Mouse (Mus musculus) MEL (cell line): ENCODE results near the gene Srsf10. TPM values are rescaled to one million over a fixed set of nuclear protein-coding genes. Genes with fewer than 3 reads are reported as not detected.
A peak's percentile ranks its signal among the peaks of the same experiment; 100 is the strongest.

Experiments
- DNase-seq: peaks from one replicate; pipeline ENCODE4 v3.0.0; 2011; ENCODE audit warnings: low read depth, low spot score
- H3K27ac ChIP-seq: 2 replicates; pipeline ENCODE4 v1.5.1; 2012; ENCODE audit warnings: low read depth, mild to moderate bottlenecking, control low read depth, low read length, moderate library complexity; ENCODE audit not compliant: control insufficient read depth
- H3K27me3 ChIP-seq, 2 experiments: fragments of 150-350 bp in 1 of 2; sonication (generic) in 1 of 2; 2 replicates each; pipeline ENCODE4 v1.6.1; 2012; ENCODE audit warnings: low read length in 2 of 2, mild to moderate bottlenecking in 2 of 2, improper control_type of control experiment in 1 of 2, moderate library complexity in 1 of 2; ENCODE audit not compliant: insufficient read depth in 2 of 2, control insufficient read depth in 1 of 2
- H3K36me3 ChIP-seq, 2 experiments: 2 replicates each; pipeline ENCODE4 v1.6.1; 2012 to 2014; ENCODE audit warnings: low read length in 2 of 2, improper control_type of control experiment in 1 of 2, inconsistent platforms in 1 of 2, mild to moderate bottlenecking in 1 of 2; ENCODE audit not compliant: insufficient read depth in 2 of 2, control insufficient read depth in 1 of 2
- H3K4me1 ChIP-seq, 2 experiments: fragments of 150-350 bp in 1 of 2; sonication (generic) in 1 of 2; 2 replicates each; pipeline ENCODE4 v1.6.1; 2012; ENCODE audit warnings: low read length in 2 of 2, improper control_type of control experiment in 1 of 2, mild to moderate bottlenecking in 1 of 2; ENCODE audit not compliant: insufficient read depth in 2 of 2, control insufficient read depth in 1 of 2
- H3K4me3 ChIP-seq, 2 experiments: fragments of 150-350 bp in 1 of 2; sonication (generic) in 1 of 2; 2 replicates each; pipeline ENCODE4 v1.5.1; 2012; ENCODE audit warnings: low read depth in 2 of 2, low read length in 2 of 2, mild to moderate bottlenecking in 2 of 2, moderate library complexity in 2 of 2, control low read depth in 1 of 2, improper control_type of control experiment in 1 of 2; ENCODE audit not compliant: control insufficient read depth in 1 of 2, insufficient read depth in 1 of 2
- H3K79me2 ChIP-seq: 2 replicates; pipeline ENCODE4 v1.6.1; 2012; ENCODE audit warnings: mild to moderate bottlenecking, low read length, moderate library complexity; ENCODE audit not compliant: control insufficient read depth, poor library complexity, insufficient read depth
- H3K9ac ChIP-seq: 2 replicates; pipeline ENCODE4 v1.6.1; 2012; ENCODE audit warnings: low read depth, mild to moderate bottlenecking, control low read depth, low read length, moderate library complexity; ENCODE audit not compliant: control insufficient read depth, poor library complexity, severe bottlenecking
- H3K9me3 ChIP-seq: fragments of 150-350 bp; sonication (generic); replicated peaks from 2 replicates; pipeline ENCODE4 v1.6.1; 2012; ENCODE audit warnings: mild to moderate bottlenecking, low read length, improper control_type of control experiment, moderate library complexity; ENCODE audit not compliant: insufficient read depth
- BHLHE40 ChIP-seq: IDR thresholded peaks from 2 replicates; pipeline ENCODE4 v1.6.1; 2012; ENCODE audit warnings: low read depth, mild to moderate bottlenecking, inconsistent platforms, low read length, improper control_type of control experiment, borderline replicate concordance
- CHD1 ChIP-seq: IDR thresholded peaks from 2 replicates; pipeline ENCODE4 v1.6.1; 2012; ENCODE audit warnings: low read depth, mild to moderate bottlenecking, inconsistent platforms, low read length, improper control_type of control experiment
- CHD2 ChIP-seq: IDR thresholded peaks from 2 replicates; pipeline ENCODE4 v1.6.1; 2011; ENCODE audit warnings: low read length, improper control_type of control experiment
- CTCF ChIP-seq, 3 experiments: IDR thresholded peaks in 2 of 3; conservative IDR thresholded peaks in 1 of 3; 2 replicates each; pipeline ENCODE4 v1.5.1; 2011 to 2012; ENCODE audit warnings: low read length in 3 of 3, low read depth in 2 of 3, mild to moderate bottlenecking in 2 of 3, improper control_type of control experiment in 1 of 3, inconsistent platforms in 1 of 3, mixed read lengths in 1 of 3, moderate library complexity in 1 of 3; ENCODE audit not compliant: control insufficient read depth in 1 of 3, insufficient read depth in 1 of 3, poor library complexity in 1 of 3, severe bottlenecking in 1 of 3
- E2F4 ChIP-seq: IDR thresholded peaks from 2 replicates; pipeline ENCODE4 v1.6.1; 2011; ENCODE audit warnings: low read depth, low read length, improper control_type of control experiment, borderline replicate concordance
- ELF1 ChIP-seq: IDR thresholded peaks from 2 replicates; pipeline ENCODE4 v1.6.1; 2014; ENCODE audit warnings: low read depth, mild to moderate bottlenecking, inconsistent platforms, low read length, improper control_type of control experiment, moderate library complexity
- EP300 ChIP-seq, 2 experiments: IDR thresholded peaks; 2 replicates each; pipeline ENCODE4 v1.6.1; 2011; ENCODE audit warnings: improper control_type of control experiment in 2 of 2, low read length in 2 of 2, low read depth in 1 of 2, mild to moderate bottlenecking in 1 of 2
- GATA1 ChIP-seq: IDR thresholded peaks from 2 replicates; pipeline ENCODE4 v1.6.1; 2011; ENCODE audit warnings: low read depth, low read length, improper control_type of control experiment
- HCFC1 ChIP-seq: IDR thresholded peaks from 2 replicates; pipeline ENCODE4 v1.6.1; 2012; ENCODE audit warnings: low read depth, mild to moderate bottlenecking, inconsistent platforms, low read length, improper control_type of control experiment, moderate library complexity
- JUND ChIP-seq: IDR thresholded peaks from 2 replicates; pipeline ENCODE4 v1.6.1; 2011; ENCODE audit warnings: low read depth, mild to moderate bottlenecking, improper control_type of control experiment, low read length
- KAT2A ChIP-seq: conservative IDR thresholded peaks from 2 replicates; pipeline ENCODE4 v1.6.1; 2012; ENCODE audit warnings: low read depth, low read length, improper control_type of control experiment, inconsistent platforms
- MAFK ChIP-seq: IDR thresholded peaks from 2 replicates; pipeline ENCODE4 v1.6.1; 2011; ENCODE audit warnings: low read depth, mild to moderate bottlenecking, low read length, improper control_type of control experiment, borderline replicate concordance
- MAX ChIP-seq: IDR thresholded peaks from 2 replicates; pipeline ENCODE4 v1.6.1; 2011; ENCODE audit warnings: low read length, improper control_type of control experiment
- MAZ ChIP-seq: IDR thresholded peaks from 2 replicates; pipeline ENCODE4 v1.6.1; 2012; ENCODE audit warnings: low read depth, mild to moderate bottlenecking, inconsistent platforms, low read length, improper control_type of control experiment
- MEF2A ChIP-seq: IDR thresholded peaks from 2 replicates; pipeline ENCODE4 v1.6.1; 2014; ENCODE audit warnings: low read depth, mild to moderate bottlenecking, inconsistent platforms, low read length, improper control_type of control experiment; ENCODE audit not compliant: poor library complexity, insufficient replicate concordance, severe bottlenecking; ENCODE audit errors: extremely low read depth
- MXI1 ChIP-seq: IDR thresholded peaks from 2 replicates; pipeline ENCODE4 v1.6.1; 2011; ENCODE audit warnings: mild to moderate bottlenecking, low read depth, low read length, improper control_type of control experiment
- MYB ChIP-seq: IDR thresholded peaks from 2 replicates; pipeline ENCODE4 v1.6.1; 2011; ENCODE audit warnings: mild to moderate bottlenecking, low read depth, low read length, improper control_type of control experiment
- MYC ChIP-seq: IDR thresholded peaks from 2 replicates; pipeline ENCODE4 v1.6.1; 2011; ENCODE audit warnings: low read depth, mild to moderate bottlenecking, low read length, improper control_type of control experiment, moderate library complexity
- NELFE ChIP-seq: IDR thresholded peaks from 2 replicates; pipeline ENCODE4 v1.6.1; 2011; ENCODE audit warnings: low read depth, low read length, improper control_type of control experiment
- NRF1 ChIP-seq: IDR thresholded peaks from 2 replicates; pipeline ENCODE4 v1.6.1; 2014; ENCODE audit warnings: low read depth, mild to moderate bottlenecking, inconsistent platforms, low read length, improper control_type of control experiment, moderate library complexity; ENCODE audit not compliant: poor library complexity, insufficient read depth, severe bottlenecking
- POLR2AphosphoS5 ChIP-seq: IDR thresholded peaks from 2 replicates; pipeline ENCODE4 v1.6.1; 2012; ENCODE audit warnings: low read depth, borderline replicate concordance, mild to moderate bottlenecking, inconsistent platforms, low read length, moderate library complexity, mixed read lengths
- RAD21 ChIP-seq: IDR thresholded peaks from 2 replicates; pipeline ENCODE4 v1.6.1; 2011; ENCODE audit warnings: mild to moderate bottlenecking, low read depth, low read length, improper control_type of control experiment
- RCOR1 ChIP-seq: IDR thresholded peaks from 2 replicates; pipeline ENCODE4 v1.6.1; 2012; ENCODE audit warnings: low read depth, mild to moderate bottlenecking, inconsistent platforms, low read length, improper control_type of control experiment
- SIN3A ChIP-seq: IDR thresholded peaks from 2 replicates; pipeline ENCODE4 v1.6.1; 2012; ENCODE audit warnings: low read length, improper control_type of control experiment, inconsistent platforms
- SMC3 ChIP-seq: IDR thresholded peaks from 2 replicates; pipeline ENCODE4 v1.6.1; 2011; ENCODE audit warnings: low read depth, low read length, improper control_type of control experiment
- TAL1 ChIP-seq: IDR thresholded peaks from 2 replicates; pipeline ENCODE4 v1.6.1; 2012; ENCODE audit warnings: mild to moderate bottlenecking, inconsistent platforms, low read length, moderate library complexity, mixed read lengths
- TBP ChIP-seq: IDR thresholded peaks from 2 replicates; pipeline ENCODE4 v1.8.0; 2011; ENCODE audit warnings: low read depth, low read length, improper control_type of control experiment
- TCF12 ChIP-seq: IDR thresholded peaks from 2 replicates; pipeline ENCODE4 v1.6.1; 2014; ENCODE audit warnings: low read depth, mild to moderate bottlenecking, inconsistent platforms, low read length, improper control_type of control experiment, moderate library complexity
- UBTF ChIP-seq: IDR thresholded peaks from 2 replicates; pipeline ENCODE4 v1.6.1; 2012; ENCODE audit warnings: low read depth, mild to moderate bottlenecking, inconsistent platforms, low read length, improper control_type of control experiment, moderate library complexity, borderline replicate concordance; ENCODE audit not compliant: insufficient read depth
- USF1 ChIP-seq: IDR thresholded peaks from 2 replicates; pipeline ENCODE4 v1.6.1; 2014; ENCODE audit warnings: low read depth, mild to moderate bottlenecking, inconsistent platforms, low read length, improper control_type of control experiment, moderate library complexity
- USF2 ChIP-seq, 2 experiments: IDR thresholded peaks; 2 replicates each; pipeline ENCODE4 v1.6.1; 2011 to 2012; ENCODE audit warnings: improper control_type of control experiment in 2 of 2, low read length in 2 of 2, borderline replicate concordance in 1 of 2, inconsistent platforms in 1 of 2, low read depth in 1 of 2, mild to moderate bottlenecking in 1 of 2; ENCODE audit not compliant: insufficient read depth in 1 of 2
- ZC3H11A ChIP-seq: IDR thresholded peaks from 2 replicates; pipeline ENCODE4 v1.6.1; 2012; ENCODE audit warnings: low read depth, mild to moderate bottlenecking, inconsistent platforms, low read length, improper control_type of control experiment
- ZMIZ1 ChIP-seq: IDR thresholded peaks from 2 replicates; pipeline ENCODE4 v1.6.1; 2012; ENCODE audit warnings: low read depth, mild to moderate bottlenecking, inconsistent platforms, low read length, improper control_type of control experiment, moderate library complexity
- ZNF384 ChIP-seq: IDR thresholded peaks from 2 replicates; pipeline ENCODE4 v1.6.1; 2012; ENCODE audit warnings: low read depth, mild to moderate bottlenecking, inconsistent platforms, low read length, improper control_type of control experiment
- polyA plus RNA-seq, 2 experiments: library from polyadenylated mRNA; stranded (reverse) in 1 of 2; unstranded in 1 of 2; fragments of >175 nt in 1 of 2; fragments of >200 nt in 1 of 2; gene quantifications; 2 replicates each; pipeline versions ENCODE4 v1.2.1 to v1.2.4; 2012; ENCODE audit warnings: low replicate concordance in 2 of 2, low read depth in 1 of 2; ENCODE audit not compliant: insufficient read length in 2 of 2, insufficient read depth in 1 of 2, missing spikeins in 1 of 2
- total RNA-seq: library from RNA; depleted of rRNA; stranded (reverse); fragments of 300-350 nt; gene quantifications from 2 replicates; pipeline ENCODE4 v1.2.3, GENCODE M21; 2012

Gene Srsf10
- total and polyA plus RNA-seq, 3 experiments = 142 to 361 (median 222) TPM

DNA sequence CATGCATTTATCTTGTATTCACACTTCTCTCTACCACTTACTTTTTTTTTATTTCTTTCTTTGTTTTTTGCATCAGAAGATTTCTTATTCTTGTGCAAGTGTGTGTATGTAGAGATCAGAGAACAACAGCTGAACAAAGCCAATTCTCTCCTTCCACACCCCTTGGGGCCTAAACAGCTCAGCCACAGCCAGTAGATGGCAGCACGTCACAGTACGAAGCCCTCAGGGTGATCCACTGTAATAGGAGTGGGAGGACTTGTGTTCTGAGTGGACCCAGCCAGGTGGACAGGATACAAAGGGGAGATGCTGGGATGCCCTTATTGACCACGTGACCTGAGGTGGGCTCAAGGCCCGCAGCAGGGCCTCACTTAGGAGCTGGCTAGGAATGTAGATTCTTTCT is 34.3 kb downstream of the Srsf10 start (continued):
- TF ChIP-seq TCF12 (no peak), KAT2A (no peak), ZNF384 (no peak), ZMIZ1 (no peak), MAFK (no peak), JUND (no peak), NRF1 (no peak), USF2 (IDR thresholded peaks at IDR 0.05; ENCODE audit: borderline replicate concordance in 1 of 2, insufficient read depth in 1 of 2, low read depth in 1 of 2, low read length in 2 of 2) (no peak), NELFE (no peak)

DNA sequence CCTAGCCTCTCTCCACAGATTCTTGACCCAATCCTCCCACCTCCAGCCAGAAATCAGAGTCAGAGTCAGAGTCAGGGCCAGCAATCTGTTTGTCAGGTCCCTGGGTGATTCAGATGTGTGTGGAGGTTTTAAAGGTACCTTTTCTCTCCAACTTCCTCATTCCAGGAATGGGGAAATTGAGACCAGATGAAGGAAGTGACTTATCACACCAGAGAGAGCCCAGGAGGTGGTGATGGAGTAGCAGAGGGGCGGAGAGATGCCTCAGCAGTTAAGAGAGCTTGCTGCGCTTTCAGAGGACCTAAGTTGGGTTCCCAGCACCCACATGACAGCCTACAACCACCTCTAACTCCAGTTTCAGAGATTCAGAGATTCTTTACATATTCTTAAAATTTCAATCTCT is 36.0 kb downstream of the Srsf10 start:
- Histone ChIP-seq H3K79me2 (no peaks in the 10 kb centered on the region; the same call in 1 of the 2 replicates), H3K4me1 (peaks cover 8 to 45% of the 10 kb centered on the region in 2 experiments), H3K9me3 (no peaks in the 10 kb centered on the region), H3K4me3 (no peak overlapping the region), H3K36me3 (peaks cover 0 to 25% of the 10 kb centered on the region in 2 experiments; a peak in 2 of 4 replicates), H3K9ac (no peak overlapping the region), H3K27me3 (no peaks in the 10 kb centered on the region), H3K27ac (no peak overlapping the region)
- peak; percentile 96 for DNase-seq
- TF ChIP-seq MAZ = no peak
- TF ChIP-seq TCF12 = peak; percentile 83
- peak; percentile 93 for TF ChIP-seq GATA1
- peak; percentile 20; the same call in 1 of the 2 replicates for TF ChIP-seq CHD2
- no peak for TF ChIP-seq ZNF384
- no peak for TF ChIP-seq MYB
- TF ChIP-seq RAD21 = no peak
- TF ChIP-seq TAL1 = peak; percentile 89
- TF ChIP-seq EP300 (IDR thresholded peaks at IDR 0.05; ENCODE audit: low read depth in 1 of 2, low read length in 2 of 2) = peak; percentile 96
- TF ChIP-seq ZC3H11A = no peak
- TF ChIP-seq E2F4 = 0 out of 2 replicates have a peak, but pooled peaks have one; percentile 61
- TF ChIP-seq RCOR1 = peak; percentile 100
- TF ChIP-seq MEF2A = no peak
- 0 out of 2 replicates have a peak, but pooled peaks have one; percentile 18 for TF ChIP-seq SMC3
- TF ChIP-seq NELFE = no peak
- TF ChIP-seq POLR2AphosphoS5 = no peak
- no peak for TF ChIP-seq MAX
- TF ChIP-seq UBTF = no peak
- no peak; a peak in 1 of 6 replicates for TF ChIP-seq CTCF (IDR thresholded peaks at IDR 0.05 in 2 of 3, conservative IDR thresholded peaks at IDR 0.05 in 1 of 3; ENCODE audit: control insufficient read depth in 1 of 3, insufficient read depth in 1 of 3, low read depth in 2 of 3, low read length in 3 of 3, poor library complexity in 1 of 3, severe bottlenecking in 1 of 3)
- TF ChIP-seq ZMIZ1 = no peak
- TF ChIP-seq USF2 (IDR thresholded peaks at IDR 0.05; ENCODE audit: borderline replicate concordance in 1 of 2, insufficient read depth in 1 of 2, low read depth in 1 of 2, low read length in 2 of 2) = no peak
- TF ChIP-seq ELF1 = peak; percentile 38; the same call in 1 of the 2 replicates
- peak; percentile 87 for TF ChIP-seq SIN3A
- peak; percentile 59; the same call in 1 of the 2 replicates for TF ChIP-seq BHLHE40
- TF ChIP-seq TBP = peak; percentile 60; the same call in 1 of the 2 replicates
- no peak for TF ChIP-seq MYC
- peak; percentile 34; the same call in 1 of the 2 replicates for TF ChIP-seq MXI1
- TF ChIP-seq HCFC1 = peak; percentile 24; the same call in 1 of the 2 replicates
- no peak for TF ChIP-seq USF1
- no peak for TF ChIP-seq CHD1
